Mouse (Mus musculus) C2C12 (cell line): ENCODE measurements around the gene Zfp229. TPM values are rescaled to one million over a fixed set of nuclear protein-coding genes. Genes with fewer than 3 reads are reported as not detected.
"Not testable (repeated sequence)": the region's sequence is repeated elsewhere in the genome, so short reads cannot be mapped to it uniquely, and the experiment has no call there.

Source experiments
- H3K27me3 ChIP-seq: one replicate; pipeline ENCODE4 v1.6.1; 2011; ENCODE audit not compliant: control insufficient read depth, insufficient read depth, insufficient read length
- H3K36me3 ChIP-seq: one replicate; pipeline ENCODE4 v1.6.1; 2011; ENCODE audit not compliant: control insufficient read depth, insufficient read depth
- H3K4me3 ChIP-seq: one replicate; pipeline ENCODE4 v1.5.1; 2011; ENCODE audit warnings: mild to moderate bottlenecking, control low read depth; ENCODE audit not compliant: poor library complexity, insufficient read depth, severe bottlenecking
- H3K79me2 ChIP-seq: one replicate; pipeline ENCODE4 v1.6.1; 2011; ENCODE audit not compliant: control insufficient read depth, insufficient read depth
- H3K79me3 ChIP-seq: one replicate; pipeline ENCODE4 v1.6.1; 2011; ENCODE audit warnings: low read depth, control low read depth
- H3ac ChIP-seq: one replicate; pipeline ENCODE3; 2011; ENCODE audit warnings: low read depth; ENCODE audit not compliant: control insufficient read depth, insufficient read length
- CEBPB ChIP-seq: IDR thresholded peaks from one replicate; pipeline ENCODE4 v1.6.1; 2011; ENCODE audit warnings: low read depth, mild to moderate bottlenecking, control low read depth, moderate library complexity
- CTCF ChIP-seq: IDR thresholded peaks from one replicate; pipeline ENCODE4 v1.5.1; 2011; ENCODE audit not compliant: control insufficient read depth, insufficient read depth, insufficient read length
- FOSL1 ChIP-seq: IDR thresholded peaks from one replicate; pipeline ENCODE4 v1.8.0; 2011; ENCODE audit warnings: mild to moderate bottlenecking, low read length; ENCODE audit not compliant: poor library complexity, insufficient read depth, severe bottlenecking
- MAX ChIP-seq: IDR thresholded peaks from one replicate; pipeline ENCODE4 v1.6.1; 2011; ENCODE audit warnings: mild to moderate bottlenecking, control low read depth
- MYOD1 ChIP-seq: IDR thresholded peaks from one replicate; pipeline ENCODE4 v1.6.1; 2011; ENCODE audit warnings: low read depth; ENCODE audit not compliant: control insufficient read depth, insufficient read length
- MYOG ChIP-seq: IDR thresholded peaks from one replicate; pipeline ENCODE4 v1.6.1; 2011; ENCODE audit not compliant: control insufficient read depth, insufficient read length; ENCODE audit errors: extremely low read depth
- USF1 ChIP-seq: IDR thresholded peaks from one replicate; pipeline ENCODE4 v1.6.1; 2011; ENCODE audit warnings: low read depth, mild to moderate bottlenecking, control low read depth, moderate library complexity
- polyA plus RNA-seq: library from polyadenylated mRNA; unstranded; fragments of >200 nt; fragmentation: generic; extraction: Trizol; gene quantifications from one replicate; pipeline ENCODE4 v1.2.1, GENCODE M21; 2012; ENCODE audit warnings: missing spikeins

The Zfp229 gene
- polyA plus RNA-seq, 1 experiment, result 0.39 TPM

- Histone ChIP-seq H3K79me3 (no peaks in the 10 kb centered on the region), H3K27me3 (no peaks in the 10 kb centered on the region), H3K79me2 (no peaks in the 10 kb centered on the region), H3K4me3 (no peak overlapping the region), H3K36me3 (no peaks in the 10 kb centered on the region), H3ac (no peak overlapping the region)
- TF ChIP-seq FOSL1 (no peak), CEBPB (no peak), MAX (no peak), USF1 (no peak), CTCF (no peak), MYOD1 (no peak), MYOG (no peak)
These were observed 23.0 kb downstream of the Zfp229 start for GRCm38 (mm10) chr17:21753342-21754208.

- no peaks in the 10 kb centered on the region for H3K27me3 ChIP-seq
- no peak overlapping the region for H3ac ChIP-seq
- no peak overlapping the region for H3K4me3 ChIP-seq
- TF ChIP-seq FOSL1 (no peak), USF1 (no peak), CEBPB (no peak), MYOD1 (no peak), MAX (no peak), MYOG (no peak), CTCF (no peak)
- no peaks in the 10 kb centered on the region for H3K79me3 ChIP-seq
- H3K79me2 ChIP-seq, result no peaks in the 10 kb centered on the region
- no peaks in the 10 kb centered on the region for H3K36me3 ChIP-seq
These were observed 39.7 kb downstream of the Zfp229 start for GRCm38 (mm10) chr17:21770336-21770735.

- no peaks in the 10 kb centered on the region for H3K79me2 ChIP-seq
- H3ac ChIP-seq, result no peak overlapping the region
These were observed 61.7 kb downstream of the Zfp229 start for GRCm38 (mm10) chr17:21792256-21792655.

GRCm38 (mm10) chr17:21801373-21801772, 70.8 kb downstream of the Zfp229 start:
- not testable (repeated sequence) for H3ac ChIP-seq, H3K36me3 ChIP-seq, H3K79me3 ChIP-seq, H3K4me3 ChIP-seq, H3K27me3 ChIP-seq, H3K79me2 ChIP-seq
- TF ChIP-seq MAX, result peak; percentile 29

More at GRCm38 (mm10) chr17:21792256-21792655, 61.7 kb downstream of the Zfp229 start:
- TF ChIP-seq USF1, result no peak
- no peak for TF ChIP-seq CEBPB
- no peak for TF ChIP-seq MAX
- TF ChIP-seq MYOG, result no peak
- Histone ChIP-seq H3K27me3 (no peaks in the 10 kb centered on the region), H3K4me3 (no peak overlapping the region), H3K79me3 (no peaks in the 10 kb centered on the region), H3K36me3 (no peaks in the 10 kb centered on the region)

Other genes with a start within 250 kb of the Zfp229 start
- 2.0 TPM for gene Zfp53, start 241.8 kb upstream of the Zfp229 start, polyA plus RNA-seq
- 2.8 TPM for gene Zfp52, start 195.3 kb upstream of the Zfp229 start, polyA plus RNA-seq
- 2.3 TPM for gene Zfp948, start 163.8 kb upstream of the Zfp229 start, polyA plus RNA-seq
- 0.13 TPM for gene Zfp983, start 80.2 kb upstream of the Zfp229 start, polyA plus RNA-seq
- gene Gm10226, start 38.9 kb upstream of the Zfp229 start, polyA plus RNA-seq, result not detected
- 0.46 TPM for gene Zfp760, start 23.1 kb upstream of the Zfp229 start, polyA plus RNA-seq
- gene Zfp820, start 115.0 kb downstream of the Zfp229 start, polyA plus RNA-seq, result 0.26 TPM
- gene Zfp995, start 179.1 kb downstream of the Zfp229 start, polyA plus RNA-seq, result 0.74 TPM
- gene Zfp942, start 231.7 kb downstream of the Zfp229 start, polyA plus RNA-seq, result 1.1 TPM
- gene Zfp943, start 231.8 kb downstream of the Zfp229 start, polyA plus RNA-seq, result 1.9 TPM